Mouse (Mus musculus): ENCODE measurements around the gene Olfr807. TPM values are rescaled to one million over a fixed set of nuclear protein-coding genes. Genes with fewer than 3 reads are reported as not detected.

Olfr807 gene
- polyA plus RNA-seq, 1 experiment from 2014 or later: not detected

Small RNAs within 50 kb of the gene (microRNA-seq; reads per million reads assigned to microRNA genes)
- not detected for gene Gm24485

Other genes starting within 250 kb of the Olfr807 start
- gene Olfr791, start 236.0 kb downstream of the Olfr807 start, polyA plus RNA-seq (2014; fragmentation: Nextera tagmentation; extraction: Ambion mirVana): not detected in 2 replicates
- gene Olfr792, start 218.6 kb downstream of the Olfr807 start, polyA plus RNA-seq (2014; fragmentation: Nextera tagmentation; extraction: Ambion mirVana): not detected in 2 replicates
- gene Olfr794, start 190.1 kb downstream of the Olfr807 start, polyA plus RNA-seq (2014; fragmentation: Nextera tagmentation; extraction: Ambion mirVana): not detected in 2 replicates
- not detected in 2 replicates for gene Olfr796, start 145.2 kb downstream of the Olfr807 start, polyA plus RNA-seq (2014; fragmentation: Nextera tagmentation; extraction: Ambion mirVana)
- not detected in 2 replicates for gene Olfr798, start 129.9 kb downstream of the Olfr807 start, polyA plus RNA-seq (2014; fragmentation: Nextera tagmentation; extraction: Ambion mirVana)
- gene Olfr799, start 120.3 kb downstream of the Olfr807 start, polyA plus RNA-seq (2014; fragmentation: Nextera tagmentation; extraction: Ambion mirVana): not detected in 2 replicates
- gene Olfr800, start 100.1 kb downstream of the Olfr807 start, polyA plus RNA-seq (2014; fragmentation: Nextera tagmentation; extraction: Ambion mirVana): not detected in 2 replicates
- gene Olfr801, start 83.9 kb downstream of the Olfr807 start, polyA plus RNA-seq (2014; fragmentation: Nextera tagmentation; extraction: Ambion mirVana): not detected in 2 replicates
- gene Olfr802, start 69.6 kb downstream of the Olfr807 start, polyA plus RNA-seq (2014; fragmentation: Nextera tagmentation; extraction: Ambion mirVana): 0.06 TPM in 1 of 2 replicates, not detected in the other
- not detected in 2 replicates for gene Olfr803, start 63.5 kb downstream of the Olfr807 start, polyA plus RNA-seq (2014; fragmentation: Nextera tagmentation; extraction: Ambion mirVana)
- gene Olfr804, start 54.6 kb downstream of the Olfr807 start, polyA plus RNA-seq (2014; fragmentation: Nextera tagmentation; extraction: Ambion mirVana): not detected in 2 replicates
- not detected in 2 replicates for gene Olfr805, start 28.4 kb downstream of the Olfr807 start, polyA plus RNA-seq (2014; fragmentation: Nextera tagmentation; extraction: Ambion mirVana)
- not detected in 2 replicates for gene Olfr806, start 15.9 kb downstream of the Olfr807 start, polyA plus RNA-seq (2014; fragmentation: Nextera tagmentation; extraction: Ambion mirVana)
- not detected in 2 replicates for gene Olfr808, start 7.7 kb upstream of the Olfr807 start, polyA plus RNA-seq (2014; fragmentation: Nextera tagmentation; extraction: Ambion mirVana)
- gene Olfr809, start 16.8 kb upstream of the Olfr807 start, polyA plus RNA-seq (2014; fragmentation: Nextera tagmentation; extraction: Ambion mirVana): not detected in 2 replicates
- not detected in 2 replicates for gene Olfr810, start 37.1 kb upstream of the Olfr807 start, polyA plus RNA-seq (2014; fragmentation: Nextera tagmentation; extraction: Ambion mirVana)
- gene Olfr811, start 46.6 kb upstream of the Olfr807 start, polyA plus RNA-seq (2014; fragmentation: Nextera tagmentation; extraction: Ambion mirVana): not detected in 2 replicates
- not detected in 2 replicates for gene Olfr812, start 88.3 kb upstream of the Olfr807 start, polyA plus RNA-seq (2014; fragmentation: Nextera tagmentation; extraction: Ambion mirVana)
- not detected in 2 replicates for gene Olfr813, start 97.6 kb upstream of the Olfr807 start, polyA plus RNA-seq (2014; fragmentation: Nextera tagmentation; extraction: Ambion mirVana)
- gene Olfr814, start 122.1 kb upstream of the Olfr807 start, polyA plus RNA-seq (2014; fragmentation: Nextera tagmentation; extraction: Ambion mirVana): not detected in 2 replicates
- gene Olfr815, start 148.1 kb upstream of the Olfr807 start, polyA plus RNA-seq (2014; fragmentation: Nextera tagmentation; extraction: Ambion mirVana): not detected in 2 replicates
- gene Olfr816, start 157.8 kb upstream of the Olfr807 start, polyA plus RNA-seq (2014; fragmentation: Nextera tagmentation; extraction: Ambion mirVana): not detected in 2 replicates
- gene Olfr818, start 191.3 kb upstream of the Olfr807 start, polyA plus RNA-seq (2014; fragmentation: Nextera tagmentation; extraction: Ambion mirVana): not detected in 2 replicates
- not detected in 2 replicates for gene Olfr819, start 209.5 kb upstream of the Olfr807 start, polyA plus RNA-seq (2014; fragmentation: Nextera tagmentation; extraction: Ambion mirVana)
- not detected in 2 replicates for gene Olfr247, start 218.3 kb upstream of the Olfr807 start, polyA plus RNA-seq (2014; fragmentation: Nextera tagmentation; extraction: Ambion mirVana)
- not detected in 2 replicates for gene Gm10310, start 227.3 kb upstream of the Olfr807 start, polyA plus RNA-seq (2014; fragmentation: Nextera tagmentation; extraction: Ambion mirVana)

Measured in stomach, embryonic 14.5 days (tissue).